8 mouse cellular contexts compared by ENCODE assay signal in the genomic region with DNA sequence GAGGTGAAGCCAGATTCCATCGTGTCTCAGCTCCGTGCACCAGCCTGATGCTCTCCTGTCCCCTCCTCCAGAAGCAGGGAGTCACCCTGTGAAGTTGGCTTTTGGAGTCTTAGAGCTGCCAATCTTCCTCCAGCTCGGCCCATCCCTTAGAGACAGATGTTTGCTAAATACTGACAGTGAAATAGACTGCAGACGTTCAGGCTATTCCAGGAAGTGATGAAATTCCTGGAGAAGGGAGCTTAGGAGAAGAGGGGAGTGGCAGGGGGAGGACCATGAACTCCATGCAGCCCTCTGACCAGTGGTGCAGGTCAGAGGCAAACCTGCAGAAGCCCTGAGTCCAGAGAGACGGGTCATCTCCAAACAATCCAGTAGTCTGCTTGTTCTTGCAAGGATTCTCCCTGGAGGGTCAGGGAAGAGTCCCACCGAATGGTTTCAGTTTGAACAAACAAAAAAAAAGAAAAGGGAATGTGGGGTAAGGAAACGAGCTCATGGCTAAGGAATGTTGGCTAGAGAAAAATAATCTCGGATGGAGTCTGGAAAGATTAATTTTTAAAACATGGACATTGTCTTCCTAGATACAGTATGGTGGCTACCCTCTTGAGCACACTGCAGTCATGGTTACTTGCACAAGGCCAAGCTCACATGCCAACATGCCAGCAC. TPM values are rescaled to one million over a fixed set of nuclear protein-coding genes. Genes with fewer than 3 reads are reported as not detected.
A peak's percentile ranks its signal among the peaks of the same experiment; 100 is the strongest.
DNase-seq lines count a peak whose midpoint lies in the region; ATAC-seq lines count a peak whose summit lies in the region.
"Had no signal": no experiment of that assay in that cellular context is flagged by ENCODE, and none has a peak within 500 bp of the region (broad histone marks: within the 10 kb centered on the region; RNA-seq: fewer than 3 reads in every experiment).

A gene (minus strand): TSS at position 215 of the 660 bp plus-strand sequence.

- H3K27me3 ChIP-seq in heart, embryonic 13.5 days (replicated peaks), result no peaks in the 10 kb centered on the region
- H3K27me3 ChIP-seq in limb, embryonic 15.5 days, result no peaks in the 10 kb centered on the region

- DNase-seq in NIH3T3 (ENCODE audit: low read depth), result peak; percentile 38
- DNase-seq in adrenal gland, postnatal 14 days, result no peak
- no peak for DNase-seq in thymus, postnatal 36 days
- no peak for DNase-seq in cerebellum, adult 9-11 months
- no peak for DNase-seq in cerebellum, postnatal 4 days (ENCODE audit: low spot score in 2 of 2)

- peak within 1 kb of the TSS; percentile 38 for H3K4me2 ChIP-seq in heart, embryonic 13.5 days
- H3K4me2 ChIP-seq in limb, embryonic 15.5 days, result no peak within 1 kb of the TSS

- H3K27ac ChIP-seq in heart, embryonic 13.5 days (replicated peaks), result 0 out of 2 replicates have a peak within 1 kb of the TSS, but pooled peaks have one; percentile 10
- no peak within 1 kb of the TSS; the same call in 1 of the 2 replicates for H3K27ac ChIP-seq in limb, embryonic 15.5 days

- H3K9me3 ChIP-seq in heart, embryonic 13.5 days, result no peaks in the 10 kb centered on the region
- no peaks in the 10 kb centered on the region for H3K9me3 ChIP-seq in limb, embryonic 15.5 days
- H3K9me3 ChIP-seq: megakaryocyte, embryonic 14.5 days had no signal

- 0 out of 2 replicates have a peak, but pooled peaks cover 5% of the 10 kb centered on the region for H3K4me1 ChIP-seq in heart, embryonic 13.5 days
- no peaks in the 10 kb centered on the region for H3K4me1 ChIP-seq in limb, embryonic 15.5 days

- no peaks in the 10 kb centered on the region for H3K36me3 ChIP-seq in heart, embryonic 13.5 days
- no peaks in the 10 kb centered on the region for H3K36me3 ChIP-seq in limb, embryonic 15.5 days

- 25% methylated on average over 8 of the region's 8 CpGs for WGBS in heart, embryonic 13.5 days
- WGBS in limb, embryonic 15.5 days, result 35% methylated on average over 8 of the region's 8 CpGs

- H3K4me3 ChIP-seq in heart, embryonic 13.5 days, result no peak within 1 kb of the TSS
- no peak within 1 kb of the TSS for H3K4me3 ChIP-seq in limb, embryonic 15.5 days
- H3K4me3 ChIP-seq: megakaryocyte, embryonic 14.5 days had no signal

- no peak for ATAC-seq in heart, embryonic 13.5 days (ENCODE audit: extremely low read depth, insufficient number of reproducible peaks, low FRiP score, low TSS enrichment)
- peak; percentile 48; the same call in 1 of the 2 replicates for ATAC-seq in limb, embryonic 15.5 days (ENCODE audit: insufficient number of reproducible peaks, low FRiP score, low TSS enrichment, low read depth)

- no peak within 1 kb of the TSS for H3K9ac ChIP-seq in heart, embryonic 13.5 days
- no peak within 1 kb of the TSS for H3K9ac ChIP-seq in limb, embryonic 15.5 days

RNA-seq across cellular contexts. Expression of the gene that starts here (rescaled TPM):
- total RNA-seq in adrenal gland, postnatal 14 days (2021), result 14.4 and 20.7 TPM in 2 replicates
- 3.1 and 3.4 TPM in 2 replicates for polyA plus RNA-seq in heart, embryonic 13.5 days (2015; fragmentation: Nextera tagmentation; extraction: Ambion mirVana)
- polyA plus RNA-seq in limb, embryonic 15.5 days (2015; fragmentation: Nextera tagmentation; extraction: Ambion mirVana), result 12.1 and 12.5 TPM in 2 replicates
